In genomic region chr1:187976353-187976730, GRCm38 (mm10) we compare ENCODE assay signal across 15 mouse cellular contexts.
"Had no signal": no experiment of that assay in that cellular context is flagged by ENCODE, and none has a peak within 500 bp of the region (broad histone marks: within the 10 kb centered on the region; RNA-seq: fewer than 3 reads in every experiment).

No protein-coding gene starts in this region.

- H3K36me3 ChIP-seq: midbrain, embryonic 10.5 days; midbrain, embryonic 12.5 days; neural tube, embryonic 13.5 days; stomach, embryonic 15.5 days had no signal

- H3K9ac ChIP-seq: lung, embryonic 14.5 days; midbrain, embryonic 12.5 days; stomach, embryonic 15.5 days had no signal

- H3K27me3 ChIP-seq: stomach, embryonic 15.5 days had no signal

- H3K27ac ChIP-seq: neural tube, embryonic 13.5 days; stomach, embryonic 15.5 days; stomach, postnatal 0 days had no signal

- H3K4me2 ChIP-seq: lung, embryonic 14.5 days; midbrain, embryonic 12.5 days; neural tube, embryonic 13.5 days; stomach, embryonic 15.5 days had no signal

- DNase-seq: lung, adult 18-20 months; lung, embryonic 14.5 days; lung, postnatal 10 days; lung, postnatal 4 days; midbrain, embryonic 14.5 days; right cerebral cortex, postnatal 14 days; thymus, adult 2 months; thymus, postnatal 25 days; thymus, postnatal 4 days had no signal

- H3K9me3 ChIP-seq: midbrain, embryonic 10.5 days; midbrain, embryonic 12.5 days; neural tube, embryonic 13.5 days; stomach, embryonic 15.5 days had no signal

- H3K4me1 ChIP-seq: stomach, embryonic 15.5 days had no signal

- H3K4me3 ChIP-seq: midbrain, embryonic 10.5 days; midbrain, embryonic 12.5 days; myocyte; neural tube, embryonic 13.5 days; stomach, embryonic 15.5 days had no signal
